Mouse (Mus musculus): ENCODE results near the gene Ahnak2. TPM values are rescaled to one million over a fixed set of nuclear protein-coding genes. Genes with fewer than 3 reads are reported as not detected.
A peak's percentile ranks its signal among the peaks of the same experiment; 100 is the strongest.

Gene Ahnak2
- polyA plus RNA-seq, 1 experiment from 2014 or later = 2.0 TPM

- no peak for ATAC-seq (replicated peaks; ENCODE audit: extremely low read depth, insufficient read depth, low FRiP score)
- H3K36me3 ChIP-seq (ENCODE audit: control insufficient read depth, insufficient read depth) = no peaks in the 10 kb centered on the region
- no peaks in the 10 kb centered on the region for H3K27me3 ChIP-seq (ENCODE audit: control insufficient read depth, insufficient read depth, low read length)
These were observed 32.1 kb downstream of the Ahnak2 start for GRCm38 (mm10) chr12:112770396-112770795.

GRCm38 (mm10) chr12:112769751-112770150, 32.7 kb downstream of the Ahnak2 start:
- ATAC-seq (replicated peaks; ENCODE audit: extremely low read depth, insufficient read depth, low FRiP score) = no peak
- H3K4me3 ChIP-seq (ENCODE audit: low read length) = no peak overlapping the region
- 73% methylated on average over 2 of the region's 2 CpGs for WGBS
- no peak overlapping the region for H3K27ac ChIP-seq (ENCODE audit: low read length)
- no peaks in the 10 kb centered on the region for H3K27me3 ChIP-seq (ENCODE audit: control insufficient read depth, insufficient read depth, low read length)
- no peaks in the 10 kb centered on the region; the same call in 1 of the 2 replicates for H3K4me1 ChIP-seq (ENCODE audit: control insufficient read depth, insufficient read depth, low read length)
- no peak overlapping the region for H3K4me2 ChIP-seq (ENCODE audit: low read depth, low read length)
- no peak overlapping the region for H3K9ac ChIP-seq (ENCODE audit: low read length)
- H3K9me3 ChIP-seq (replicated peaks; ENCODE audit: control insufficient read depth, low read length) = no peaks in the 10 kb centered on the region
- H3K36me3 ChIP-seq (ENCODE audit: control insufficient read depth, insufficient read depth) = no peaks in the 10 kb centered on the region

More at GRCm38 (mm10) chr12:112770396-112770795, 32.1 kb downstream of the Ahnak2 start:
- H3K4me3 ChIP-seq (ENCODE audit: low read length) = no peak overlapping the region
- no peak overlapping the region for H3K4me2 ChIP-seq (ENCODE audit: low read depth, low read length)
- 77% methylated on average over 4 of the region's 4 CpGs for WGBS
- H3K4me1 ChIP-seq (ENCODE audit: control insufficient read depth, insufficient read depth, low read length) = no peaks in the 10 kb centered on the region; the same call in 1 of the 2 replicates
- no peak overlapping the region for H3K9ac ChIP-seq (ENCODE audit: low read length)
- peaks cover 3% of the 10 kb centered on the region; the same call in 1 of the 2 replicates for H3K9me3 ChIP-seq (replicated peaks; ENCODE audit: control insufficient read depth, low read length)
- no peak overlapping the region for H3K27ac ChIP-seq (ENCODE audit: low read length)

- Histone ChIP-seq H3K9ac (ENCODE audit: low read length) (no peak overlapping the region), H3K4me1 (ENCODE audit: control insufficient read depth, insufficient read depth, low read length) (no peaks in the 10 kb centered on the region; the same call in 1 of the 2 replicates), H3K4me2 (ENCODE audit: low read depth, low read length) (no peak overlapping the region), H3K27ac (ENCODE audit: low read length) (no peak overlapping the region), H3K9me3 (replicated peaks; ENCODE audit: control insufficient read depth, low read length) (no peaks in the 10 kb centered on the region), H3K27me3 (ENCODE audit: control insufficient read depth, insufficient read depth, low read length) (no peaks in the 10 kb centered on the region), H3K36me3 (ENCODE audit: control insufficient read depth, insufficient read depth) (no peaks in the 10 kb centered on the region), H3K4me3 (ENCODE audit: low read length) (no peak overlapping the region)
- WGBS = 72% methylated on average over 6 of the region's 6 CpGs
- no peak for ATAC-seq (replicated peaks; ENCODE audit: extremely low read depth, insufficient read depth, low FRiP score)
These were observed 33.4 kb downstream of the Ahnak2 start for GRCm38 (mm10) chr12:112769031-112769430.

- no peaks in the 10 kb centered on the region for H3K36me3 ChIP-seq (ENCODE audit: control insufficient read depth, insufficient read depth)
- WGBS = 82% methylated on average over 8 of the region's 8 CpGs
- H3K27me3 ChIP-seq (ENCODE audit: control insufficient read depth, insufficient read depth, low read length) = no peaks in the 10 kb centered on the region
- H3K4me2 ChIP-seq (ENCODE audit: low read depth, low read length) = no peak overlapping the region
- no peaks in the 10 kb centered on the region for H3K9me3 ChIP-seq (replicated peaks; ENCODE audit: control insufficient read depth, low read length)
- no peak overlapping the region for H3K27ac ChIP-seq (ENCODE audit: low read length)
- no peaks in the 10 kb centered on the region for H3K4me1 ChIP-seq (ENCODE audit: control insufficient read depth, insufficient read depth, low read length)
- no peak for ATAC-seq (replicated peaks; ENCODE audit: extremely low read depth, insufficient read depth, low FRiP score)
- no peak overlapping the region for H3K9ac ChIP-seq (ENCODE audit: low read length)
- H3K4me3 ChIP-seq (ENCODE audit: low read length) = no peak overlapping the region
These were observed 34.3 kb downstream of the Ahnak2 start for GRCm38 (mm10) chr12:112768166-112768565.

- no peak for ATAC-seq (replicated peaks; ENCODE audit: extremely low read depth, insufficient read depth, low FRiP score)
- H3K9ac ChIP-seq (ENCODE audit: low read length) = no peak overlapping the region
- no peaks in the 10 kb centered on the region for H3K9me3 ChIP-seq (replicated peaks; ENCODE audit: control insufficient read depth, low read length)
- no peaks in the 10 kb centered on the region for H3K27me3 ChIP-seq (ENCODE audit: control insufficient read depth, insufficient read depth, low read length)
- no peaks in the 10 kb centered on the region for H3K36me3 ChIP-seq (ENCODE audit: control insufficient read depth, insufficient read depth)
- no peak overlapping the region for H3K4me2 ChIP-seq (ENCODE audit: low read depth, low read length)
- WGBS = 88% methylated on average over 16 of the region's 16 CpGs
- no peak overlapping the region for H3K27ac ChIP-seq (ENCODE audit: low read length)
- H3K4me1 ChIP-seq (ENCODE audit: control insufficient read depth, insufficient read depth, low read length) = no peaks in the 10 kb centered on the region
- H3K4me3 ChIP-seq (ENCODE audit: low read length) = no peak overlapping the region
These were observed 35.2 kb downstream of the Ahnak2 start for GRCm38 (mm10) chr12:112767036-112767890.

GRCm38 (mm10) chr12:112766586-112766985, 35.9 kb downstream of the Ahnak2 start:
- H3K9me3 ChIP-seq (replicated peaks; ENCODE audit: control insufficient read depth, low read length) = no peaks in the 10 kb centered on the region
- H3K27me3 ChIP-seq (ENCODE audit: control insufficient read depth, insufficient read depth, low read length) = no peaks in the 10 kb centered on the region
- 92% methylated on average over 7 of the region's 7 CpGs for WGBS
- no peak overlapping the region for H3K27ac ChIP-seq (ENCODE audit: low read length)
- ATAC-seq (replicated peaks; ENCODE audit: extremely low read depth, insufficient read depth, low FRiP score) = no peak
- no peaks in the 10 kb centered on the region for H3K4me1 ChIP-seq (ENCODE audit: control insufficient read depth, insufficient read depth, low read length)
- H3K4me3 ChIP-seq (ENCODE audit: low read length) = no peak overlapping the region
- no peaks in the 10 kb centered on the region for H3K36me3 ChIP-seq (ENCODE audit: control insufficient read depth, insufficient read depth)
- H3K4me2 ChIP-seq (ENCODE audit: low read depth, low read length) = no peak overlapping the region
- H3K9ac ChIP-seq (ENCODE audit: low read length) = no peak overlapping the region

GRCm38 (mm10) chr12:112764991-112765390, 37.5 kb downstream of the Ahnak2 start:
- H3K9ac ChIP-seq (ENCODE audit: low read length) = no peak overlapping the region
- H3K9me3 ChIP-seq (replicated peaks; ENCODE audit: control insufficient read depth, low read length) = no peaks in the 10 kb centered on the region
- no peaks in the 10 kb centered on the region for H3K4me1 ChIP-seq (ENCODE audit: control insufficient read depth, insufficient read depth, low read length)
- no peak overlapping the region for H3K4me3 ChIP-seq (ENCODE audit: low read length)
- no peak overlapping the region for H3K4me2 ChIP-seq (ENCODE audit: low read depth, low read length)
- 87% methylated on average over 7 of the region's 7 CpGs for WGBS
- H3K27ac ChIP-seq (ENCODE audit: low read length) = no peak overlapping the region
- no peaks in the 10 kb centered on the region for H3K36me3 ChIP-seq (ENCODE audit: control insufficient read depth, insufficient read depth)
- no peak for ATAC-seq (replicated peaks; ENCODE audit: extremely low read depth, insufficient read depth, low FRiP score)
- no peaks in the 10 kb centered on the region for H3K27me3 ChIP-seq (ENCODE audit: control insufficient read depth, insufficient read depth, low read length)

- 72% methylated on average over 5 of the region's 5 CpGs for WGBS
- no peak for ATAC-seq (replicated peaks; ENCODE audit: extremely low read depth, insufficient read depth, low FRiP score)
- H3K27me3 ChIP-seq (ENCODE audit: control insufficient read depth, insufficient read depth, low read length) = no peaks in the 10 kb centered on the region
These were observed 38.3 kb downstream of the Ahnak2 start for GRCm38 (mm10) chr12:112764141-112764540.

GRCm38 (mm10) chr12:112763176-112763575, 39.3 kb downstream of the Ahnak2 start:
- Histone ChIP-seq H3K9ac (ENCODE audit: low read length) (no peak overlapping the region), H3K27me3 (ENCODE audit: control insufficient read depth, insufficient read depth, low read length) (no peaks in the 10 kb centered on the region), H3K4me1 (ENCODE audit: control insufficient read depth, insufficient read depth, low read length) (no peaks in the 10 kb centered on the region), H3K27ac (ENCODE audit: low read length) (no peak overlapping the region), H3K4me2 (ENCODE audit: low read depth, low read length) (0 out of 2 replicates have a peak overlapping the region, but pooled peaks have one; percentile 7), H3K4me3 (ENCODE audit: low read length) (no peak overlapping the region), H3K9me3 (replicated peaks; ENCODE audit: control insufficient read depth, low read length) (no peaks in the 10 kb centered on the region), H3K36me3 (ENCODE audit: control insufficient read depth, insufficient read depth) (no peaks in the 10 kb centered on the region)
- no peak for ATAC-seq (replicated peaks; ENCODE audit: extremely low read depth, insufficient read depth, low FRiP score)
- 77% methylated on average over 4 of the region's 4 CpGs for WGBS

More at GRCm38 (mm10) chr12:112764141-112764540, 38.3 kb downstream of the Ahnak2 start:
- Histone ChIP-seq H3K27ac (ENCODE audit: low read length) (no peak overlapping the region), H3K9me3 (replicated peaks; ENCODE audit: control insufficient read depth, low read length) (no peaks in the 10 kb centered on the region), H3K36me3 (ENCODE audit: control insufficient read depth, insufficient read depth) (no peaks in the 10 kb centered on the region), H3K4me1 (ENCODE audit: control insufficient read depth, insufficient read depth, low read length) (no peaks in the 10 kb centered on the region), H3K4me2 (ENCODE audit: low read depth, low read length) (no peak overlapping the region), H3K4me3 (ENCODE audit: low read length) (no peak overlapping the region), H3K9ac (ENCODE audit: low read length) (no peak overlapping the region)

Measured in heart, embryonic 16.5 days (tissue).